In genomic region chr11:76429966-76430631, GRCm38 (mm10) we compare ENCODE assay signal across 9 mouse cellular contexts. TPM values are rescaled to one million over a fixed set of nuclear protein-coding genes. Genes with fewer than 3 reads are reported as not detected.
DNase-seq lines count a peak whose midpoint lies in the region; ATAC-seq and TF ChIP-seq lines count a peak whose summit lies in the region.
"Had no signal": no experiment of that assay in that cellular context is flagged by ENCODE, and none has a peak within 500 bp of the region (broad histone marks: within the 10 kb centered on the region; RNA-seq: fewer than 3 reads in every experiment).

No protein-coding gene starts in this region.

- peak overlapping the region; percentile 68 for H3K27ac ChIP-seq in layer of hippocampus, adult 2 months
- 0 out of 2 replicates have a peak overlapping the region, but pooled peaks have one; percentile 10 for H3K27ac ChIP-seq in forebrain, postnatal 0 days (ENCODE audit: low read depth, low read length)
- H3K27ac ChIP-seq in limb, embryonic 11.5 days (replicated peaks; ENCODE audit: low read depth, low read length): peak overlapping the region; percentile 97
- peak overlapping the region; percentile 15; the same call in 1 of the 2 replicates for H3K27ac ChIP-seq in stomach, embryonic 16.5 days (ENCODE audit: low read length)

- WGBS in forebrain, postnatal 0 days: 78% methylated on average over 6 of the region's 6 CpGs
- 19% methylated on average over 6 of the region's 6 CpGs for WGBS in limb, embryonic 11.5 days
- WGBS in stomach, embryonic 16.5 days: 70% methylated on average over 6 of the region's 6 CpGs

- no peak overlapping the region for H3K9ac ChIP-seq in forebrain, postnatal 0 days
- H3K9ac ChIP-seq in limb, embryonic 11.5 days (ENCODE audit: low read length): peak overlapping the region; percentile 52; the same call in 1 of the 2 replicates
- peak overlapping the region; percentile 51 for H3K9ac ChIP-seq in stomach, embryonic 16.5 days (ENCODE audit: low read length)

- no peak for ATAC-seq in forebrain, postnatal 0 days
- ATAC-seq in limb, embryonic 11.5 days (ENCODE audit: insufficient number of reproducible peaks, low FRiP score, low TSS enrichment, low read depth): peak; percentile 87
- no peak for ATAC-seq in stomach, embryonic 16.5 days (ENCODE audit: insufficient read depth, low FRiP score)
- ATAC-seq in inflammation-experienced regulatory T-cells, adult 6 months: no peak

- H3K4me3 ChIP-seq in layer of hippocampus, adult 2 months: no peak overlapping the region
- no peak overlapping the region for H3K4me3 ChIP-seq in forebrain, postnatal 0 days (ENCODE audit: low read depth, low read length)
- no peak overlapping the region for H3K4me3 ChIP-seq in limb, embryonic 11.5 days (ENCODE audit: low read depth, low read length)
- H3K4me3 ChIP-seq in stomach, embryonic 16.5 days (replicated peaks; ENCODE audit: low read length): no peak overlapping the region

- H3K27me3 ChIP-seq in forebrain, postnatal 0 days (ENCODE audit: insufficient read depth, low read length): no peaks in the 10 kb centered on the region
- H3K27me3 ChIP-seq in limb, embryonic 11.5 days (ENCODE audit: control insufficient read depth, insufficient read depth, low read length): no peaks in the 10 kb centered on the region
- H3K27me3 ChIP-seq in stomach, embryonic 16.5 days (ENCODE audit: control insufficient read depth, insufficient read depth, low read length): no peaks in the 10 kb centered on the region

- TF ChIP-seq CTCF in layer of hippocampus, adult 2 months (conservative IDR thresholded peaks at IDR 0.05): no peak
- TF ChIP-seq CTCF in forebrain, postnatal 0 days (IDR thresholded peaks at IDR 0.05; ENCODE audit: low read depth): no peak

- H3K4me2 ChIP-seq in forebrain, postnatal 0 days (ENCODE audit: low read depth): no peak overlapping the region
- no peak overlapping the region for H3K4me2 ChIP-seq in limb, embryonic 11.5 days (ENCODE audit: low read depth, severe bottlenecking)
- H3K4me2 ChIP-seq in stomach, embryonic 16.5 days (ENCODE audit: low read depth, low read length): no peak overlapping the region

- no peaks in the 10 kb centered on the region for H3K4me1 ChIP-seq in forebrain, postnatal 0 days (ENCODE audit: insufficient read depth)
- peaks cover 30% of the 10 kb centered on the region for H3K4me1 ChIP-seq in limb, embryonic 11.5 days (ENCODE audit: control insufficient read depth, insufficient read depth, low read length)
- peaks cover 34% of the 10 kb centered on the region for H3K4me1 ChIP-seq in stomach, embryonic 16.5 days (ENCODE audit: control insufficient read depth, insufficient read depth, low read length)

- DNase-seq in layer of hippocampus, adult 2 months (ENCODE audit: low spot score in 2 of 2): no peak
- DNase-seq in layer of hippocampus, adult 11-12 months (ENCODE audit: low spot score): no peak
- no peak for DNase-seq in forebrain, postnatal 0 days
- DNase-seq in limb, embryonic 11.5 days (ENCODE audit: low spot score): peak; percentile 75
- DNase-seq in right cerebral cortex, postnatal 36 days (ENCODE audit: low spot score in 2 of 2): no peak
- DNase-seq: lung, postnatal 10 days; thymus, adult 2 months had no signal

- peaks cover 25% of the 10 kb centered on the region for H3K36me3 ChIP-seq in forebrain, postnatal 0 days (ENCODE audit: insufficient read depth)
- no peaks in the 10 kb centered on the region for H3K36me3 ChIP-seq in limb, embryonic 11.5 days (ENCODE audit: control insufficient read depth, insufficient read depth, low read length)
- H3K36me3 ChIP-seq in stomach, embryonic 16.5 days (ENCODE audit: control insufficient read depth, insufficient read depth, low read length): no peaks in the 10 kb centered on the region

- H3K9me3 ChIP-seq in forebrain, postnatal 0 days (ENCODE audit: low read length): no peaks in the 10 kb centered on the region
- no peaks in the 10 kb centered on the region for H3K9me3 ChIP-seq in limb, embryonic 11.5 days (ENCODE audit: control insufficient read depth, low read length)
- no peaks in the 10 kb centered on the region for H3K9me3 ChIP-seq in stomach, embryonic 16.5 days (replicated peaks; ENCODE audit: control insufficient read depth, low read length)

RNA-seq across cellular contexts. Expression of gene Timm22, which starts 23.3 kb away (rescaled TPM):
- 10 to 100 TPM; 28.6 to 29.4 TPM for total RNA-seq in layer of hippocampus, adult 2 months (2021)
- 48.6 and 56.6 TPM in 2 replicates for total RNA-seq in forebrain, postnatal 0 days (2014; rRNA removed)
- polyA plus RNA-seq in forebrain, postnatal 0 days (2015; fragmentation: Nextera tagmentation; extraction: Ambion mirVana): 93.2 and 98.2 TPM in 2 replicates
- 135 and 152 TPM in 2 replicates for polyA plus RNA-seq in limb, embryonic 11.5 days (2014; fragmentation: Nextera tagmentation; extraction: Ambion mirVana)
- polyA plus RNA-seq in stomach, embryonic 16.5 days (2015; fragmentation: Nextera tagmentation; extraction: Ambion mirVana): 76.1 and 94.9 TPM in 2 replicates
- polyA plus RNA-seq in inflammation-experienced regulatory T-cells, adult 6 months (2017; shearing (Covaris generic)): 10 to 100 TPM; 60.7 to 86.9 (median 76.3) TPM

RNA-seq across cellular contexts. Expression of gene Nxn, which starts 31.2 kb away (rescaled TPM):
- 10 to 100 TPM; 11.6 to 12.2 TPM for total RNA-seq in layer of hippocampus, adult 2 months (2021)
- 19.0 and 22.1 TPM in 2 replicates for total RNA-seq in forebrain, postnatal 0 days (2014; rRNA removed)
- 10.7 and 12.7 TPM in 2 replicates for polyA plus RNA-seq in forebrain, postnatal 0 days (2015; fragmentation: Nextera tagmentation; extraction: Ambion mirVana)
- polyA plus RNA-seq in limb, embryonic 11.5 days (2014; fragmentation: Nextera tagmentation; extraction: Ambion mirVana): 45.7 and 57.3 TPM in 2 replicates
- 26.6 and 28.7 TPM in 2 replicates for polyA plus RNA-seq in stomach, embryonic 16.5 days (2015; fragmentation: Nextera tagmentation; extraction: Ambion mirVana)
- polyA plus RNA-seq in inflammation-experienced regulatory T-cells, adult 6 months (2017; shearing (Covaris generic)): 1 to 10 TPM; 1.1 to 2.0 (median 1.6) TPM

Comparison
In these comparisons a context has a peak if more than half of its experiments do, and no peak if none do; other contexts are left out.
1. H3K27ac ChIP-seq: peak in every context shown above with its lines; median percentile 97 in limb, embryonic 11.5 days; 68 in layer of hippocampus, adult 2 months; 15 in stomach, embryonic 16.5 days; 10 in forebrain, postnatal 0 days.